Mouse (Mus musculus) hindbrain, embryonic 10.5 days (tissue): ENCODE results near the gene Ldb3. TPM values are rescaled to one million over a fixed set of nuclear protein-coding genes. Genes with fewer than 3 reads are reported as not detected.

Experiments
- DNase-seq: peaks from one replicate; pipeline ENCODE4 v3.0.0-alpha.2; 2017; ENCODE audit warnings: low spot score
- H3K27ac ChIP-seq: fragments of 300-500 bp; sonication (generic); 2 replicates; pipeline ENCODE4 v1.5.1; 2016; ENCODE audit warnings: mild to moderate bottlenecking, moderate library complexity
- H3K27me3 ChIP-seq: fragments of 300-500 bp; sonication (generic); 2 replicates; pipeline ENCODE4 v1.6.1; 2016; ENCODE audit warnings: mild to moderate bottlenecking; ENCODE audit not compliant: poor library complexity, insufficient read depth, severe bottlenecking
- H3K36me3 ChIP-seq: fragments of 300-500 bp; sonication (generic); 2 replicates; pipeline ENCODE4 v1.6.1; 2016; ENCODE audit warnings: mild to moderate bottlenecking, moderate library complexity
- H3K4me1 ChIP-seq: fragments of 300-500 bp; sonication (generic); replicated peaks from 2 replicates; pipeline ENCODE4 v1.6.1; 2016; ENCODE audit warnings: mild to moderate bottlenecking
- H3K4me3 ChIP-seq: fragments of 300-500 bp; sonication (generic); 2 replicates; pipeline ENCODE4 v1.5.1; 2016; ENCODE audit warnings: mild to moderate bottlenecking, moderate library complexity
- H3K9me3 ChIP-seq: fragments of 300-500 bp; sonication (generic); 2 replicates; pipeline ENCODE4 v1.6.1; 2016; ENCODE audit warnings: mild to moderate bottlenecking, moderate library complexity
- WGBS: fragments of 180-500 bp; shearing (Covaris S2); methylation state at CpG from one replicate; pipeline ENCODE4 v1.1.7; 2016; 5-methylcytosine and 5-hydroxymethylcytosine counted together
- polyA plus RNA-seq: library from polyadenylated mRNA; unstranded; fragments of >200 nt; fragmentation: Nextera tagmentation; extraction: Ambion mirVana; gene quantifications from 2 replicates; pipeline ENCODE4 v1.2.1, GENCODE M21; 2016

Ldb3 gene
- 0.09 and 0.36 TPM in 2 replicates for polyA plus RNA-seq

- H3K9me3 ChIP-seq: no peaks in the 10 kb centered on the region
- 71% methylated on average over 8 of the region's 8 CpGs for WGBS
- DNase-seq: no peak
These were observed at the start of gene Ldb3 for GRCm38 (mm10) chr14:34588498-34588897. Gene Ldb3, minus strand, starts transcription at chr14:34588682.

GRCm38 (mm10) chr14:34635721-34636120, 47.2 kb upstream of the Ldb3 start:
- Histone ChIP-seq H3K36me3 (no peaks in the 10 kb centered on the region), H3K27me3 (no peaks in the 10 kb centered on the region), H3K4me3 (no peak overlapping the region), H3K27ac (no peak overlapping the region), H3K9me3 (no peaks in the 10 kb centered on the region), H3K4me1 (no peaks in the 10 kb centered on the region)
- no peak for DNase-seq
- WGBS: 87% methylated on average over 6 of the region's 6 CpGs

More at GRCm38 (mm10) chr14:34588498-34588897, at the start of gene Ldb3:
- H3K4me1 ChIP-seq: peaks cover 20% of the 10 kb centered on the region; the same call in 1 of the 2 replicates
- no peaks in the 10 kb centered on the region for H3K36me3 ChIP-seq
- H3K27ac ChIP-seq: no peak within 1 kb of the TSS
- H3K4me3 ChIP-seq: no peak within 1 kb of the TSS
- H3K27me3 ChIP-seq: no peaks in the 10 kb centered on the region

GRCm38 (mm10) chr14:34635192-34635591, 46.7 kb upstream of the Ldb3 start:
- H3K4me1 ChIP-seq: no peaks in the 10 kb centered on the region
- no peaks in the 10 kb centered on the region for H3K9me3 ChIP-seq
- H3K36me3 ChIP-seq: no peaks in the 10 kb centered on the region
- no peaks in the 10 kb centered on the region for H3K27me3 ChIP-seq
- no peak for DNase-seq
- 41% methylated on average over 7 of the region's 7 CpGs for WGBS
- H3K4me3 ChIP-seq: no peak overlapping the region
- H3K27ac ChIP-seq: no peak overlapping the region

GRCm38 (mm10) chr14:34632722-34633448, 44.4 kb upstream of the Ldb3 start:
- H3K4me3 ChIP-seq: no peak overlapping the region
- no peak overlapping the region for H3K27ac ChIP-seq
- DNase-seq: no peak
- H3K27me3 ChIP-seq: no peaks in the 10 kb centered on the region
- no peaks in the 10 kb centered on the region for H3K36me3 ChIP-seq
- H3K9me3 ChIP-seq: no peaks in the 10 kb centered on the region
- H3K4me1 ChIP-seq: no peaks in the 10 kb centered on the region
- WGBS: 77% methylated on average over 10 of the region's 10 CpGs

- Histone ChIP-seq H3K27ac (no peak overlapping the region), H3K27me3 (no peaks in the 10 kb centered on the region), H3K4me1 (no peaks in the 10 kb centered on the region), H3K36me3 (no peaks in the 10 kb centered on the region), H3K4me3 (no peak overlapping the region), H3K9me3 (no peaks in the 10 kb centered on the region)
- 89% methylated on average over 7 of the region's 7 CpGs for WGBS
- DNase-seq: no peak
These were observed 38.3 kb upstream of the Ldb3 start for GRCm38 (mm10) chr14:34626824-34627223.

GRCm38 (mm10) chr14:34623531-34624210, 35.2 kb upstream of the Ldb3 start:
- no peak for DNase-seq
- H3K27me3 ChIP-seq: peaks cover 2% of the 10 kb centered on the region; the same call in 1 of the 2 replicates
- H3K36me3 ChIP-seq: no peaks in the 10 kb centered on the region
- 87% methylated on average over 16 of the region's 16 CpGs for WGBS
- H3K9me3 ChIP-seq: no peaks in the 10 kb centered on the region
- no peak overlapping the region for H3K27ac ChIP-seq
- no peak overlapping the region for H3K4me3 ChIP-seq
- H3K4me1 ChIP-seq: peaks cover 2% of the 10 kb centered on the region; the same call in 1 of the 2 replicates

- Histone ChIP-seq H3K4me3 (no peak overlapping the region), H3K9me3 (no peaks in the 10 kb centered on the region), H3K27ac (no peak overlapping the region), H3K4me1 (peaks cover 2% of the 10 kb centered on the region; the same call in 1 of the 2 replicates), H3K36me3 (no peaks in the 10 kb centered on the region), H3K27me3 (peaks cover 6% of the 10 kb centered on the region; the same call in 1 of the 2 replicates)
- WGBS: 84% methylated on average over 5 of the region's 5 CpGs
- DNase-seq: no peak
These were observed 34.6 kb upstream of the Ldb3 start for GRCm38 (mm10) chr14:34623074-34623473.

GRCm38 (mm10) chr14:34620611-34621376, 32.3 kb upstream of the Ldb3 start:
- Histone ChIP-seq H3K4me1 (peaks cover 2% of the 10 kb centered on the region; the same call in 1 of the 2 replicates), H3K9me3 (no peaks in the 10 kb centered on the region), H3K27me3 (peaks cover 21% of the 10 kb centered on the region), H3K4me3 (no peak overlapping the region), H3K36me3 (no peaks in the 10 kb centered on the region), H3K27ac (no peak overlapping the region)
- 34% methylated on average over 10 of the region's 10 CpGs for WGBS
- peak; percentile 16 for DNase-seq

- 42% methylated on average over 9 of the region's 9 CpGs for WGBS
- Histone ChIP-seq H3K4me1 (peaks cover 12% of the 10 kb centered on the region), H3K9me3 (no peaks in the 10 kb centered on the region), H3K27ac (no peak overlapping the region), H3K36me3 (no peaks in the 10 kb centered on the region), H3K27me3 (peaks cover 41% of the 10 kb centered on the region), H3K4me3 (no peak overlapping the region)
- DNase-seq: no peak
These were observed 30.3 kb upstream of the Ldb3 start for GRCm38 (mm10) chr14:34618808-34619207.

- 2% methylated on average over 8 of the region's 8 CpGs for WGBS
- Histone ChIP-seq H3K4me3 (no peak overlapping the region), H3K4me1 (peaks cover 12% of the 10 kb centered on the region), H3K9me3 (no peaks in the 10 kb centered on the region), H3K36me3 (no peaks in the 10 kb centered on the region), H3K27ac (no peak overlapping the region), H3K27me3 (peaks cover 52% of the 10 kb centered on the region)
- peak; percentile 85 for DNase-seq
These were observed 28.3 kb upstream of the Ldb3 start for GRCm38 (mm10) chr14:34616821-34617220.

- no peaks in the 10 kb centered on the region for H3K36me3 ChIP-seq
- peaks cover 52% of the 10 kb centered on the region for H3K27me3 ChIP-seq
- WGBS: 40% methylated on average over 4 of the region's 4 CpGs
- H3K4me1 ChIP-seq: peaks cover 10% of the 10 kb centered on the region
- H3K4me3 ChIP-seq: no peak overlapping the region
- no peaks in the 10 kb centered on the region for H3K9me3 ChIP-seq
- no peak for DNase-seq
- H3K27ac ChIP-seq: no peak overlapping the region
These were observed 27.1 kb upstream of the Ldb3 start for GRCm38 (mm10) chr14:34615625-34616024.

GRCm38 (mm10) chr14:34615082-34615481, 26.6 kb upstream of the Ldb3 start:
- peak overlapping the region; percentile 23; the same call in 1 of the 2 replicates for H3K27ac ChIP-seq
- H3K27me3 ChIP-seq: peaks cover 52% of the 10 kb centered on the region
- 2% methylated on average over 13 of the region's 13 CpGs for WGBS

More at GRCm38 (mm10) chr14:34615082-34615481, 26.6 kb upstream of the Ldb3 start:
- DNase-seq: no peak
- H3K9me3 ChIP-seq: no peaks in the 10 kb centered on the region
- no peaks in the 10 kb centered on the region for H3K36me3 ChIP-seq
- H3K4me1 ChIP-seq: peaks cover 10% of the 10 kb centered on the region
- H3K4me3 ChIP-seq: peak overlapping the region; percentile 38
